Mouse (Mus musculus) testis, adult 2 months (tissue): ENCODE measurements around the gene Gm21981. TPM values are rescaled to one million over a fixed set of nuclear protein-coding genes. Genes with fewer than 3 reads are reported as not detected.
"Not testable (repeated sequence)": the region's sequence is repeated elsewhere in the genome, so short reads cannot be mapped to it uniquely, and the experiment has no call there.

Experiments used
- H3K27ac ChIP-seq: fragments of 200-500 bp; 2 replicates; pipeline ENCODE4 v1.5.1; 2012; ENCODE audit warnings: low read depth, low read length; ENCODE audit not compliant: control insufficient read depth, insufficient read depth
- H3K27me3 ChIP-seq: fragments of 200-500 bp; 2 replicates; pipeline ENCODE4 v1.6.1; 2012; ENCODE audit warnings: mild to moderate bottlenecking, low read length, moderate library complexity; ENCODE audit not compliant: control insufficient read depth, insufficient read depth
- H3K36me3 ChIP-seq: fragments of 200-500 bp; 2 replicates; pipeline ENCODE4 v1.6.1; 2012; ENCODE audit warnings: mild to moderate bottlenecking, low read length; ENCODE audit not compliant: control insufficient read depth, insufficient read depth
- H3K4me1 ChIP-seq: fragments of 200-500 bp; 2 replicates; pipeline ENCODE4 v1.6.1; 2012; ENCODE audit warnings: low read length; ENCODE audit not compliant: control insufficient read depth, insufficient read depth
- H3K4me3 ChIP-seq: fragments of 200-500 bp; 2 replicates; pipeline ENCODE4 v1.5.1; 2012; ENCODE audit warnings: low read depth, mild to moderate bottlenecking, low read length, moderate library complexity, mixed read lengths; ENCODE audit not compliant: control insufficient read depth
- CTCF ChIP-seq: fragments of 200-500 bp; IDR thresholded peaks from 2 replicates; pipeline ENCODE4 v1.5.1; 2012; ENCODE audit warnings: low read depth, mild to moderate bottlenecking, inconsistent platforms, low read length, moderate library complexity; ENCODE audit not compliant: control insufficient read depth, insufficient read depth, insufficient replicate concordance
- POLR2A ChIP-seq: fragments of 200-500 bp; IDR thresholded peaks from 2 replicates; pipeline ENCODE4 v1.6.1; 2012; ENCODE audit warnings: low read depth, mild to moderate bottlenecking, inconsistent platforms, low read length, moderate library complexity; ENCODE audit not compliant: control insufficient read depth
- polyA plus RNA-seq: library from polyadenylated mRNA; depleted of rRNA; stranded (reverse); fragments of >200 nt; gene quantifications from 2 replicates; pipeline ENCODE4 v1.2.3, GENCODE M21; 2012

The Gm21981 gene
- polyA plus RNA-seq, 1 experiment, result 0.95 TPM

DNA sequence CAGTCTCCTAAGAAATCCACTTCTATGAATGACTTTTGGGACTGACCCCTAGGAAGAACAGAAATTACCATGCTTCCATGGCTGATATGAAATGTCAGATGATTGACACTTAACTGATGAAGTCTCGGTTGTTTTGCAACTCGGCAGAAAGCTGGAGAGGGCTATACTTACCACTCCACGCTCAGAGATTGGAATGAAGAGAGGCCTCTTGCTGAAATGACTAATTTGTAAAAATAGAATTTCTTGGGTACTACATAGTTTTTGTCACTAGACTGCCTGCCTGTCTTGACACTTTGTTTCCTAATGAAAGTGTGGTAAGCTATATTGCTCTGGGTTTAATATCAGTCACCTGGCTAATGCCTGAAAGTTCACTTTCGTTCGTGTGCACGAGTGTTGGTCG, 29.8 kb downstream of the Gm21981 start:
- TF ChIP-seq CTCF (no peak), POLR2A (no peak)
- Histone ChIP-seq H3K27me3 (no peaks in the 10 kb centered on the region), H3K4me1 (no peaks in the 10 kb centered on the region), H3K27ac (no peak overlapping the region), H3K36me3 (no peaks in the 10 kb centered on the region), H3K4me3 (no peak overlapping the region)

DNA sequence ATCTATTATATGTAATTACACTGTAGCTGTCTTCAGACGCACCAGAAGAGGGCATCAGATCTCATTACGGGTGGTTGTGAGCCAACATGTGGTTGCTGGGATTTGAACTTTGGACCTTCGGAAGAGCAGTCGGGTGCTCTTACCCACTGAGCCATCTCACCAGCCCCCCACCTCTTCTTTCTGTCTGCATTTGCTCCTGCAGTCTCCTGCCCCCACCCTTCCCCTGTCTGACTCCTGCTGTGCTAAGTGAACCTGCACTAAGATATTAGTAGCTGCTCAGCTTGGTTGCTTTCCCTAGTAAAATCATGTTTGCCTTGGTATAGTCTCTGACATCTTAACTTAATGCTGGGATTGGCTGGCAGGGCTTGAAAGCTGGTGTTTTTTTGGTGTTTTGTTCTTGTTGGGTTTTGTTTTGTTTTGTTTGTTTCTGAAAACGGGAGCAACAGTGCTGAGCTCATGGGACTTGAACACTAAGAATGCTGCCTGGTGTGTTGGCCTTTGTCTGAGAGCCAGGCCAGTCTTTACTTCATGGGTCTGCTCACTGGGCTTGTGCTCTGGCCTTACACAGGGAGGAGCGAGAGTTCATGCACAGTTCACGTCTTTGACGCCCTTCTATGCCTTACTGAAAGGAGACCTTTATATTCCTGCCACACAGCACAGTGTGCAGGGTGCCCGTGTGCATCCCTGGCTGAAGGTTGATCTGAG, 31.1 kb downstream of the Gm21981 start:
- Histone ChIP-seq H3K4me3 (no peak overlapping the region), H3K27ac (no peak overlapping the region), H3K4me1 (no peaks in the 10 kb centered on the region), H3K36me3 (no peaks in the 10 kb centered on the region), H3K27me3 (no peaks in the 10 kb centered on the region)
- no peak for TF ChIP-seq CTCF
- no peak for TF ChIP-seq POLR2A

DNA sequence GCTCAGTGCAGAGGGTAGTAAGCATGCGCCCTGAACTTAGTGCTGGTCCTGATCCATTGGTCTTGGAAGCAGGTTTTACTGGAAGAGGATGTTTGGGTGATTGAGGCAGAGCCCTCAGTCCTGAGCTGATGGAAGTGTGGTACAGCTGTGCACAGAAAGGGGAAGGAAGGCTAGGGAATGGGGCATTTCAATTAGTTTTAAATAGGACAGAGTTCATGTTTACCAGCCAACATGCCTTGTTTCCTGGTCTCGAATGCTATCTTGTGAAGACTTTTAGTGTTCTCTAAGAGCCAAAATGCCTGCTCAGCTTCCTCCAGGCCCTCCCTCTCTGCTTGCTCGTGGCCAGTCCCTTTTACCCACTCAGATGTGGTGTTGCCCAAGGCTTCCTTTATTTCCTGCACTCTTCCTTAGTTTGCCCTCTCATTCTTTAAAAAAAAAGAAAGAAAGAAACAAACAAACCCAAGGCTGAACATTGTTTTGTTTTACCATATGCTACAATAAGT, 35.5 kb downstream of the Gm21981 start:
- Histone ChIP-seq H3K4me3 (no peak overlapping the region), H3K27me3 (no peaks in the 10 kb centered on the region), H3K4me1 (no peaks in the 10 kb centered on the region), H3K36me3 (no peaks in the 10 kb centered on the region; the same call in 1 of the 2 replicates), H3K27ac (no peak overlapping the region)
- TF ChIP-seq CTCF (no peak), POLR2A (no peak)

DNA sequence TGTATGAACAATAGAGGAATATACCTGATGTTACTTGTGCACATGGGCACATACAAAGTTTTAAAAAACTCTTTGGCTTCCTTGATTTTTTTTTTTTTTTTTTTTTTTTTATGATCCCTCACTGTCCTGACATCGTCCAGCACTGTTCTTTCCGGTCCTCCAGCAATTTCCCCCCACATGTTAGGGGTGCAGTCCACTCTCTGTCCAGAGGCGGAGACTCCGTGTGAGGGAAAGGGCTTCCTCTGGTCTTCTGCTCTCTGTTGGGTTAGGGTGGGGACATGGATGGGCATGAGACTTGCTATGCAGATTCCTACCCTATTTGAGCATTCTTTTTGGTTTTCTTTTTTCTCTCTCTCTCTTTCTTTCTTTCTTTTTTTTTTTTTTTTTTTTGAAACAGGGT, 36.4 kb downstream of the Gm21981 start:
- Histone ChIP-seq H3K27ac (no peak overlapping the region), H3K36me3 (no peaks in the 10 kb centered on the region; the same call in 1 of the 2 replicates), H3K4me1 (no peaks in the 10 kb centered on the region), H3K4me3 (no peak overlapping the region), H3K27me3 (no peaks in the 10 kb centered on the region)
- TF ChIP-seq CTCF (no peak), POLR2A (no peak)

DNA sequence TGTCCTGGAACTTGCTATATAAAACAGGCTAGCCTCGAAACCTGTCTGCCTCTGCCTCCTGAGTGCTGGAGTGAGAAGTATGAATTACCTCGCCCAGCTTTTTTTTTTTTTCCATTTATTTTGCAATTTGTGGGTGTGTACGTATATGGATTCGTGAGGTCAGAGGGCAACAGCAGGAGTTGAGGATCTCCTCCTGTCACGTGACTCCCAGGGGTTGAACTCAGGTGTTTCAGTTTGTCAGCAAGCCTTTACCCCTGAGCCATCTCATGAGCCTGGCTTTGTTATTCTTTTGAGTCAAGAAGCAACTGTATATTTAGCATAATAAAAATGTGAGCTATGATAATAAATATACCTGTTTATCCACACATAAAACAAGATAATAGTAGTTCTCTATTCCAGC, 38.6 kb downstream of the Gm21981 start:
- H3K4me3 ChIP-seq, result no peak overlapping the region
- H3K4me1 ChIP-seq, result no peaks in the 10 kb centered on the region
- no peaks in the 10 kb centered on the region; the same call in 1 of the 2 replicates for H3K36me3 ChIP-seq
- H3K27ac ChIP-seq, result no peak overlapping the region
- H3K27me3 ChIP-seq, result no peaks in the 10 kb centered on the region
- TF ChIP-seq CTCF, result no peak
- TF ChIP-seq POLR2A, result no peak

DNA sequence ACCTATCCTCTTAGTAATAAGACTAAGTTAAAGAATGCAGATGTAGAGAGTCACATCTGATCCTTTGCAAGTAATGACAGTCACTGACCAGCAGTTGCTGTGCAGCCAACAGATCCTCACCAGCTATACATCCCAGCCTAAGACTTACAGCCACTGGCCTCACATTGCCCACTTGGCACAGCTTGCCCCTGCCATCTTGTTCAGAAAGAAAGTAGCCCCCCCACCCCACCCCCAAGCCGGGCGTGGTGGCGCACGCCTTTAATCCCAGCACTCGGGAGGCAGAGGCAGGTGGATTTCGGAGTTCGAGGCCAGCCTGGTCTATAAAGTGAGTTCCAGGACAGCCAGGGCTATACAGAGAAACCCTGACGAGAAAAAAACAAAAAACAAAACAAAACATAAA, 39.9 kb downstream of the Gm21981 start:
- not testable (repeated sequence) for H3K27ac ChIP-seq, H3K4me3 ChIP-seq, H3K36me3 ChIP-seq, H3K4me1 ChIP-seq, H3K27me3 ChIP-seq

DNA sequence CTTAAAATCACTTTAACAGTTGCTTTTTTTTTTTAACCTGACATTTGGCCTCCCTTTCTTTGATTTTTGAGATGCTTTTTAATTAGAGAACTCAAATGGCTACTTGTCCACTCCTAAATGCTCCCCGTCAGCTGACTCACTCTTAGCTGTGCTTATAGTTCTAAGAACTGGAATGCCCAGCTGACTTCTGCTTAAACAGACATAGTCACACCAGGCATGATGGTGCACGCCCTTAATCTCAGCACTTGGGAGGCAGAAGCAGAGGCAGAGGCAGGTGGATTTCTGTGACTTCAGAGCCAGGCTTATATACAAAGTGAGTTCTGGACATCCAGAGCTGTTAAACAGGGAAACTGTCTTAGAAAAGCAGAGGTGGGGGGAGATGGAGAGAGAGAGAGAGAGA, 42.3 kb downstream of the Gm21981 start:
- Histone ChIP-seq H3K4me3 (no peak overlapping the region), H3K36me3 (no peaks in the 10 kb centered on the region; the same call in 1 of the 2 replicates), H3K27me3 (no peaks in the 10 kb centered on the region), H3K27ac (no peak overlapping the region), H3K4me1 (no peaks in the 10 kb centered on the region)
- TF ChIP-seq CTCF, result no peak
- no peak for TF ChIP-seq POLR2A
